7 mouse cellular contexts compared by ENCODE assay signal in the genomic region with DNA sequence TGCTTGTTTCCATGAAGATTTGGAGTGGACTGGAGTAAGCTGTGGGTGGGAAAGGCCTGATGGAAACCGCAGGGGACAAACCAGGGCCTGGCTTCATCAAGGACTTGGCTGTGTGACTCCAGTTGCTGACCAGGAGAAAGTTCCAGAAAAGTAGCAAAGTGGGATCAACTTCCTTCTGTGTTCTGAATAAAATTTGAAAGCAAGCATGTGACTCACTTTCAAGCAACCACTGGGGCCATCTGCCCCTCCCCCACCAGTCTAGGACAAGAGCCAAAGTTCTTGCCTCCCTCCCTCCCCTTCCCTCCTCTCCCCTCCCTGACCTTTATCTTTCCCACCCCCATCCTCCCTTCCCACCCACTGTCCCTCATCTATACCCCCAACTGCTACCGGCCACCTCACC. TPM values are rescaled to one million over a fixed set of nuclear protein-coding genes. Genes with fewer than 3 reads are reported as not detected.
A peak's percentile ranks its signal among the peaks of the same experiment; 100 is the strongest.
DNase-seq lines count a peak whose midpoint lies in the region; ATAC-seq and TF ChIP-seq lines count a peak whose summit lies in the region.

No protein-coding gene starts in this region.

- no peaks in the 10 kb centered on the region for H3K9me3 ChIP-seq in intestine, postnatal 0 days (ENCODE audit: control insufficient read depth)

- intact Hi-C loops in gastrocnemius, adult 2 months (cut with DNase I), result loop anchor here (2.0 kb wide), 2 partner anchors 144 to 152 kb away; no protein-coding TSS in a partner anchor

- H3K4me2 ChIP-seq in intestine, postnatal 0 days (replicated peaks; ENCODE audit: low read depth), result peak overlapping the region; percentile 47; the same call in 1 of the 2 replicates

- TF ChIP-seq CTCF in gastrocnemius, adult 2 months (IDR thresholded peaks at IDR 0.05), result no peak
- no peak for TF ChIP-seq CTCF in intestine, postnatal 0 days (IDR thresholded peaks at IDR 0.05; ENCODE audit: low read depth)

- H3K27ac ChIP-seq in gastrocnemius, adult 2 months, result peak overlapping the region; percentile 68
- no peak overlapping the region for H3K27ac ChIP-seq in intestine, postnatal 0 days (ENCODE audit: low read depth, low read length)

- no peak overlapping the region for H3K9ac ChIP-seq in intestine, postnatal 0 days (ENCODE audit: low read depth, low read length)

- peak overlapping the region; percentile 60 for H3K4me3 ChIP-seq in gastrocnemius, adult 2 months
- no peak overlapping the region for H3K4me3 ChIP-seq in intestine, postnatal 0 days (ENCODE audit: low read depth, low read length)

- DNase-seq in ovary, adult 18-20 months (ENCODE audit: low spot score), result peak; percentile 53
- DNase-seq in ovary, postnatal 10 days (ENCODE audit: low spot score), result no peak
- DNase-seq in gastrocnemius, adult 2 months, result peak; percentile 65
- peak; percentile 86 for DNase-seq in testis, postnatal 10 days (ENCODE audit: low spot score)
- DNase-seq in cerebellum, adult 9-11 months, result no peak
- no peak for DNase-seq in B cell, adult 2 months

- no peaks in the 10 kb centered on the region for H3K27me3 ChIP-seq in intestine, postnatal 0 days (replicated peaks; ENCODE audit: control insufficient read depth, insufficient read depth, low read length)

- H3K36me3 ChIP-seq in intestine, postnatal 0 days (ENCODE audit: control insufficient read depth, insufficient read depth), result no peaks in the 10 kb centered on the region

- H3K4me1 ChIP-seq in intestine, postnatal 0 days (replicated peaks; ENCODE audit: control insufficient read depth, insufficient read depth, low read length), result no peaks in the 10 kb centered on the region

- ATAC-seq in intestine, postnatal 0 days, result no peak

- WGBS in intestine, postnatal 0 days, result 53% methylated on average over 2 of the region's 2 CpGs

RNA-seq across cellular contexts. Expression of gene Scmh1, which starts 35.9 kb away (rescaled TPM):
- total RNA-seq in gastrocnemius, adult 2 months (2021), result 10 to 100 TPM; 46.3 to 52.4 TPM
- 19.8 and 21.8 TPM in 2 replicates for polyA plus RNA-seq in intestine, postnatal 0 days (2015; fragmentation: Nextera tagmentation; extraction: Ambion mirVana)

Comparison
In these comparisons a context has a peak if more than half of its experiments do, and no peak if none do; other contexts are left out.
1. DNase-seq: peak in ovary, adult 18-20 months (single experiment), gastrocnemius, adult 2 months (single experiment) and testis, postnatal 10 days (single experiment); none in ovary, postnatal 10 days (single experiment), cerebellum, adult 9-11 months (single experiment) and B cell, adult 2 months (0 of 2).